Mouse (Mus musculus) heart, embryonic 16.5 days (tissue): ENCODE data around the gene Clcn5. TPM values are rescaled to one million over a fixed set of nuclear protein-coding genes. Genes with fewer than 3 reads are reported as not detected.

ENCODE experiments used
- ATAC-seq: fragments of 200-750 bp; cut with Nextera tagmentation; replicated peaks from 2 replicates; pipeline ENCODE4 v1.8.0; 2017; ENCODE audit warnings: moderate number of reproducible peaks; ENCODE audit not compliant: insufficient read depth, low FRiP score; ENCODE audit errors: extremely low read depth
- H3K27ac ChIP-seq: fragments of 300-500 bp; sonication (generic); 2 replicates; pipeline ENCODE4 v1.5.1; 2014; ENCODE audit warnings: mild to moderate bottlenecking, low read length, control low read depth, moderate library complexity
- H3K27me3 ChIP-seq: fragments of 300-500 bp; sonication (generic); 2 replicates; pipeline ENCODE4 v1.6.1; 2014; ENCODE audit warnings: low read length, mixed read lengths; ENCODE audit not compliant: control insufficient read depth, insufficient read depth
- H3K36me3 ChIP-seq: fragments of 300-500 bp; sonication (generic); 2 replicates; pipeline ENCODE4 v1.6.1; 2014; ENCODE audit not compliant: control insufficient read depth, insufficient read depth
- H3K4me1 ChIP-seq: fragments of 300-500 bp; sonication (generic); 2 replicates; pipeline ENCODE4 v1.6.1; 2014; ENCODE audit warnings: low read length, mixed read lengths; ENCODE audit not compliant: control insufficient read depth, insufficient read depth
- H3K4me2 ChIP-seq: fragments of 300-500 bp; sonication (generic); 2 replicates; pipeline ENCODE4 v1.6.1; 2014; ENCODE audit warnings: low read depth, mild to moderate bottlenecking, control low read depth, low read length
- H3K4me3 ChIP-seq: fragments of 300-500 bp; sonication (generic); 2 replicates; pipeline ENCODE4 v1.5.1; 2014; ENCODE audit warnings: mild to moderate bottlenecking, control low read depth, low read length
- H3K9ac ChIP-seq: fragments of 300-500 bp; sonication (generic); 2 replicates; pipeline ENCODE4 v1.6.1; 2014; ENCODE audit warnings: low read length, control low read depth
- H3K9me3 ChIP-seq: fragments of 300-500 bp; sonication (generic); replicated peaks from 2 replicates; pipeline ENCODE4 v1.6.1; 2016; ENCODE audit warnings: low read length; ENCODE audit not compliant: control insufficient read depth
- WGBS: fragments of 180-500 bp; shearing (Covaris S2); extraction: QIAGEN DNeasy Blood & Tissue Kit; methylation state at CpG from one replicate; pipeline ENCODE4 v1.1.7; 2014; 5-methylcytosine and 5-hydroxymethylcytosine counted together
- microRNA counts: library from miRNA; unstranded; fragments of <30 nt; microRNA quantifications from one replicate; lab custom pipeline; 2016
- microRNA-seq: library from miRNA; unstranded; fragments of <30 nt; microRNA quantifications from one replicate; pipeline ENCODE4, GENCODE M21; 2017
- polyA plus RNA-seq: library from polyadenylated mRNA; unstranded; fragments of >200 nt; fragmentation: Nextera tagmentation; extraction: Ambion mirVana; gene quantifications from 2 replicates; pipeline ENCODE4 v1.2.1, GENCODE M21; 2015

Clcn5 gene
- polyA plus RNA-seq, 1 experiment from 2014 or later = 10.0 TPM

GRCm38 (mm10) chrX:7168799-7169198, 150.4 kb downstream of the Clcn5 start:
- H3K4me2 ChIP-seq = no peak overlapping the region
- no peak for ATAC-seq
- H3K27me3 ChIP-seq = no peaks in the 10 kb centered on the region
- H3K9ac ChIP-seq = no peak overlapping the region
- 0 out of 2 replicates have a peak, but pooled peaks cover 6% of the 10 kb centered on the region for H3K4me1 ChIP-seq
- no peak overlapping the region for H3K27ac ChIP-seq
- H3K9me3 ChIP-seq = no peaks in the 10 kb centered on the region
- WGBS = 57% methylated on average over 5 of the region's 5 CpGs
- no peak overlapping the region for H3K4me3 ChIP-seq
- H3K36me3 ChIP-seq = peaks cover 8% of the 10 kb centered on the region; the same call in 1 of the 2 replicates

- no peak for ATAC-seq
- 74% methylated on average over 3 of the region's 3 CpGs for WGBS
- H3K36me3 ChIP-seq = peaks cover 5% of the 10 kb centered on the region; the same call in 1 of the 2 replicates
- H3K27me3 ChIP-seq = no peaks in the 10 kb centered on the region
- no peaks in the 10 kb centered on the region for H3K4me1 ChIP-seq
- H3K9ac ChIP-seq = no peak overlapping the region
- no peaks in the 10 kb centered on the region for H3K9me3 ChIP-seq
- no peak overlapping the region for H3K27ac ChIP-seq
- H3K4me3 ChIP-seq = no peak overlapping the region
- H3K4me2 ChIP-seq = no peak overlapping the region
These were observed 161.2 kb downstream of the Clcn5 start for GRCm38 (mm10) chrX:7157976-7158375.

GRCm38 (mm10) chrX:7156026-7156732, 163.0 kb downstream of the Clcn5 start:
- Histone ChIP-seq H3K9me3 (peaks cover 1% of the 10 kb centered on the region; the same call in 1 of the 2 replicates), H3K27me3 (no peaks in the 10 kb centered on the region), H3K9ac (no peak overlapping the region), H3K4me1 (no peaks in the 10 kb centered on the region), H3K36me3 (peaks cover 5% of the 10 kb centered on the region; the same call in 1 of the 2 replicates), H3K4me2 (no peak overlapping the region), H3K4me3 (no peak overlapping the region), H3K27ac (no peak overlapping the region)
- ATAC-seq = no peak
- WGBS = 83% methylated on average over 6 of the region's 6 CpGs

- H3K27ac ChIP-seq = no peak overlapping the region
- H3K4me2 ChIP-seq = no peak overlapping the region
- 0 out of 2 replicates have a peak, but pooled peaks cover 1% of the 10 kb centered on the region for H3K36me3 ChIP-seq
- WGBS = 66% methylated on average over 4 of the region's 4 CpGs
- ATAC-seq = no peak
- no peaks in the 10 kb centered on the region for H3K4me1 ChIP-seq
- no peaks in the 10 kb centered on the region for H3K27me3 ChIP-seq
- H3K9ac ChIP-seq = no peak overlapping the region
- H3K9me3 ChIP-seq = peaks cover 2% of the 10 kb centered on the region; the same call in 1 of the 2 replicates
- H3K4me3 ChIP-seq = no peak overlapping the region
These were observed 169.0 kb downstream of the Clcn5 start for GRCm38 (mm10) chrX:7150129-7150528.

DNA sequence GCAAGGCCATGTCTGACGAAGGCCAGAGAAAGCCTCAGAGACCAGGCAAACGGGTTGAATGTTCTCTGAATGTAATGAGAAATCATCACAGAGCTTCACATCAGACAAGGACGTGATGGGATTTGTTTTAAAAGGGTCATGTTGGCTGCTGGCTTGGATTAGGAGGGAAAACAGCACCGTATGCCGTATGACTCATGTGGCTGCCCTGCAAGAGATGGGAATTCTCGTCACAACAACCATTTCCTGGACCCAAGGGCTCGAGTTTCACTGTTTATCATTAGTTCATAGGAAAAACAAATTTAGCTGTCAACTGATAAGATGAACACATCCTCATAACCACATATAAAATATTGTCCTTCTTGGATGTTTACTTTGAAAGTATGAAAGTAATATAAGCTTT, 173.0 kb downstream of the Clcn5 start:
- Histone ChIP-seq H3K4me1 (no peaks in the 10 kb centered on the region), H3K27me3 (no peaks in the 10 kb centered on the region), H3K9ac (no peak overlapping the region), H3K36me3 (no peaks in the 10 kb centered on the region), H3K4me2 (no peak overlapping the region), H3K9me3 (peaks cover under 1% of the 10 kb centered on the region; the same call in 1 of the 2 replicates), H3K4me3 (no peak overlapping the region), H3K27ac (no peak overlapping the region)
- 53% methylated on average over 7 of the region's 7 CpGs for WGBS
- ATAC-seq = no peak

- Histone ChIP-seq H3K4me3 (no peak overlapping the region), H3K9ac (no peak overlapping the region), H3K9me3 (no peaks in the 10 kb centered on the region), H3K27ac (no peak overlapping the region), H3K4me1 (no peaks in the 10 kb centered on the region), H3K4me2 (no peak overlapping the region), H3K27me3 (no peaks in the 10 kb centered on the region), H3K36me3 (no peaks in the 10 kb centered on the region)
- no peak for ATAC-seq
- 67% methylated on average over 4 of the region's 4 CpGs for WGBS
These were observed 197.4 kb downstream of the Clcn5 start for GRCm38 (mm10) chrX:7121618-7122280.

DNA sequence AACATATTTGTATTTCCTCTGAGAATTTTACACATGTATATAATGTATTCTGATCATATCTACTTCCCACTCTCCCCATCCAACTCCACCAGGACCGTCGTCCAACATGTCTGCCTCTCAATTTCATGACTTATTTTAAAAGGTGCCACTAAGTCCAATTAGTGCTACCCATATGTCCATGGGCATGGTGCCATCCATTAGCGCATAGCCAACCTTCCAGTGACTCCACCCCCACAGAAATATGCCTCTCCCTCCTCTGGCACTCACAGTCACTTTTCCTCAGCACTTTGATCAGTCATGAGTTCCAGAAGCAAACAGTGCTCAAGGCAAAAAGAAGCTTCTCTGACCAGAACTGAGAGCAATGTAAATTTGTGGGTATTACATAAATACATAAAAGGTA, 204.3 kb downstream of the Clcn5 start:
- Histone ChIP-seq H3K9me3 (no peaks in the 10 kb centered on the region), H3K27me3 (no peaks in the 10 kb centered on the region), H3K4me3 (no peak overlapping the region), H3K4me2 (no peak overlapping the region), H3K27ac (no peak overlapping the region), H3K9ac (no peak overlapping the region), H3K4me1 (no peaks in the 10 kb centered on the region), H3K36me3 (no peaks in the 10 kb centered on the region)
- 87% methylated on average over 3 of the region's 3 CpGs for WGBS
- ATAC-seq = no peak

MicroRNA genes within 50 kb of the gene (microRNA counts, 519-probe panel; counts per million panel counts)
- 3,032 counts per million, percentile 78 among the panel's probes with 10 or more counts for microRNA mmu-miR-188-3p (lab: Ali Mortazavi, UCI)
- microRNA mmu-miR-188-5p (lab: Ali Mortazavi, UCI) = not detected
- microRNA mmu-miR-362-3p (lab: Ali Mortazavi, UCI) = 2,832 counts per million, percentile 72 among the panel's probes with 10 or more counts
- microRNA mmu-miR-362-5p (lab: Ali Mortazavi, UCI) = 2,406 counts per million, percentile 53 among the panel's probes with 10 or more counts
- 1,346 counts per million, percentile 7 among the panel's probes with 10 or more counts for microRNA mmu-miR-500 (lab: Ali Mortazavi, UCI)
- 2,193 counts per million, percentile 35 among the panel's probes with 10 or more counts for microRNA mmu-miR-501-3p (lab: Ali Mortazavi, UCI)
- microRNA mmu-miR-501-5p (lab: Ali Mortazavi, UCI) = 2,652 counts per million, percentile 67 among the panel's probes with 10 or more counts
- microRNA mmu-miR-532-3p (lab: Ali Mortazavi, UCI) = 2,586 counts per million, percentile 64 among the panel's probes with 10 or more counts
- microRNA mmu-miR-532-5p (lab: Ali Mortazavi, UCI) = 3,426 counts per million, percentile 88 among the panel's probes with 10 or more counts

Small RNA genes within 50 kb of the gene (microRNA-seq; reads per million reads assigned to microRNA genes)
- gene Mir188 (2,493 reads per million, percentile 86 among the genes with 10 or more reads in this experiment), gene Mir362 (182 reads per million, percentile 61 among the genes with 10 or more reads in this experiment), gene Mir500 (355 reads per million, percentile 70 among the genes with 10 or more reads in this experiment), gene Mir501 (1,395 reads per million, percentile 81 among the genes with 10 or more reads in this experiment), gene Mir532 (3,649 reads per million, percentile 91 among the genes with 10 or more reads in this experiment)

Other genes starting within 250 kb of the Clcn5 start
- 0.26 and 0.28 TPM in 2 replicates for gene Usp27x, start 56.5 kb upstream of the Clcn5 start, polyA plus RNA-seq